Mouse (Mus musculus): ENCODE measurements at regions not wholly inside any gene's neighbourhood (a gene's known extent, or its start where the extent isn't known, plus 50 kb on each side); places are given as distances from the start of the nearest gene placed in this dataset.
A peak's percentile ranks its signal among the peaks of the same experiment; 100 is the strongest.
"Not testable (repeated sequence)": the region's sequence is repeated elsewhere in the genome, so short reads cannot be mapped to it uniquely, and the experiment has no call there.

DNA sequence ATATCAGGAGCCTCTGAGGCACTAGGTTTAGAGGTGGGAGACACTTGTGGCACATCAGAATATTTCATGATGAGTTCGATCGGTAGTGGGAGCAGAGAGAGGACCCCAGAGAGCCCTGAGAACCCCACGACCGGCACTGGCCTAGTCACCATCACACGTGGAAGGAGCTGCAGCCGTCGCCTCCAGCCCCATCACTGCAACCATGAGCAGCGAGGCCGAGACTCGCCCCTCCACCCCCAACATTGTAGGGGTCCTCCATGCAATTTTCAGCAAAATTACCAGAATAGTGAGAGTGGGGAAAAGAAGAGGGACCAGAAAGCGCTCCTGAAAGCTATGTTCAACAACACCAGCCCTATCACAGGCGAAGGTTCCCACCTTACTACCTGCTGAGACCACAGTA, 297.0 kb downstream of the Edem1 start:
- no peak for DNase-seq (ENCODE audit: low read depth)

DNA sequence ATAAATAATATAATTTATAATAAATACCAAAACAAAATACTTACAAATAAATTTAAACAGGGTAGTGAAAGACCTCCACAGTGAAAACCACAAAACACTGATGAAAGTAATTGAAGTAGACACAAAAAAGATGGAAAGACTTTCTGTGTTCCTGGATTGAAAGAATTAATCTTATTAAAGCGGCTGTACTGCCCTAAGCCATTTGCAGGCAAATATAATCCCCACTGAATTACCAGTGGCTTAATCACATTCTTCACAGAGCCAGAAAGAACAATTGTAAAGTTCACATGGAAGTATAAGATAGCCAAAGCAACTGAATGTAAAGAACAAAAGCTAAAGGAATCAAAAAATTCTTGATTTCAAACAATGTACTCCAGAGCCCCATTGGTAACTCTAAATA, 298.8 kb downstream of the Edem1 start:
- no peak for DNase-seq (ENCODE audit: low read depth)

DNA sequence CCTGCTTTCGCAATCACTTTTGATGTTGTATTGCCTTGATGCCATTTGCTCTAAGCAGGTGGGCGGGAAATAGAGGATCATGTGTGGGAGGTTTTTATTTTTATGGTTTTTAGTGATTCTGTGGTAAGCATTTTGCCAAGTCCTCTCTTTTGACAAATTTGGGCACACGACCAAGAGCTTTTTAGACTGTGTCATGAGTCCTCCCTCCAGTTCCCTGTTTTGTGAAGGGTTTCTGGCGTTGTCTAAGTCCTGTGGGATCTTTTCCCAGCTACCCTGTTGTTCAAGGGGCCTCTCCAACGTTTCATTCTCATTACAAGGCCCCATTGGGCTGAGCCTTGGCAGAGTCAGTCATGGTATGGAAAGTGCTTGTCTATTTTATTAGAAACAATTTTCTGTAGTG, 317.7 kb downstream of the Edem1 start:
- peak; percentile 39 for DNase-seq (ENCODE audit: low read depth)

DNA sequence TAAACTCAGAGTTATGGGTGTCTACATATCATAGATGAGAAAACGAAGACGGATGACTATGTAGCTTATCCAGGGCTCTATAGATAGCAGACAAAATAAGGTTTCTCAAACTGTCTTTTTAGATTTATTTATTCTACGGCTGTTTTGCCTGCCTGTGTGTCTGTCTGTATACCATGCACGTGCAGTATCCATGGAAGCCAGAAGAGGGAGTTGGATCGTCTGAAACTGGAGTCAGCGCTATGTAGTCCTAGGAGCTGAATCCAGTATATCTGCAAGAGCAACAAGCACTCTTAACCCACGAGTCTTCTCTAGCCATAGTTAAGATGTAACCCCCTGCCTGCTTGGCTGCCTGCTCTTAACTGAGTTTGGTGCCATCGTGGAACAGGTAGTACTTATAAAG, 320.6 kb downstream of the Edem1 start:
- peak; percentile 41 for DNase-seq (ENCODE audit: low read depth)

DNA sequence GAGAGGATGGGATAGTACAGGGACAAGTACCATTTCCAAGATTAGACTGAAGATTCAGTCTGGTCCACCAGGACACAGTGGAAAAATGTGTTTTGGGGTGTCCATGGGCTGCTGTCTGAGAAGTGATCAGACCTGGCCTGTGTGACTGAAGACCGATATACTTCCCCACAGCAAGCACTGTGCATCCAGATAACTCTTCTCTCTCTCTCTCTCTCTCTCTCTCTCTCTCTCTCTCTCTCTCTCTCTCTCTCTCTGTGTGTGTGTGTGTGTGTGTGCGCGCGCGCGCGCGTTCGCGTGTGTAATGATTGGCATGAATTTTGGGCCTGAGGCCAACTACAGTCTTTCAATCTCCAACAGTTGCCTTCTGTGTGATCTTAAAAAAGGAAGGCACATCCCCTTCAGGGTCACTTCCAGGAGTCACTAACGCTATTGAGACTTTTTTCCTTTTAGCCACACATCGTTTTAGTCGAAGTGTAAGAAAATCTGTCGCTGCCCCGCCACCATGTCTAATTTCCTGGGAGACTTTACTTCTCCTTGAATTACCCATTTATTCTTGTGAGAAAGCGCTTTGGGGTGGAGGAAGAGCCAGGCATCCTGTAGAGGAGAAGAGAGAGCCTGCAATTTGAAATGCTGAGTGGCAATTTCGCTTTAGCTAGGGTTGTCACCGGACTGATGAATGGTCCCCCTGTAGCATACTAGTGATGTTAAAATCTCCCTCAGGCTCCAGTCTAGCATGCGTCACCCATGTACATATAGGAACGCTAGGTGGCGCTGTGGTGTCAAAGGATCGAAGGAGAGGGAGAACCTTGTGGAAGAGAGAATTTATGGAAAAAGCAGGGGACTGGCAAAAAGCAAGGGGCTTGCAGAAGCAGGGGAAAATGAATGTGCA, 321.8 kb downstream of the Edem1 start:
- DNase-seq (ENCODE audit: low read depth) = peak; percentile 96

DNA sequence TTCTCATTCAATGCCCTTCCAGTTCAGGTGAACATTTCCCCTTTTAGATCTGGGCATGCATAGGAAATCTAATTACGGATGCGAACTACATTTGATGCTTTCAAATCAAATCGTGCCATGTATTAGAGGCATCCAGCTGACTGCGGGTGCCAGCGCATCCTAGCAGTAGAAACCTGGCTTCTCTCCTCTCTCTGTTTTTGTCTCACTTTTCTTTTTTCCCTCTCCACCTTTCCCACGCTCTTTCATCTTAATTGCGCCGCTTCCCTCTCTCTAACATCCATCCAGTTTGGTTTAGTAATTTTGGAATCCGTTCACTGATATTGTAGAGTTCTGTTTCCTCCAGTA, 322.4 kb downstream of the Edem1 start:
- no peak for DNase-seq (ENCODE audit: low read depth)

DNA sequence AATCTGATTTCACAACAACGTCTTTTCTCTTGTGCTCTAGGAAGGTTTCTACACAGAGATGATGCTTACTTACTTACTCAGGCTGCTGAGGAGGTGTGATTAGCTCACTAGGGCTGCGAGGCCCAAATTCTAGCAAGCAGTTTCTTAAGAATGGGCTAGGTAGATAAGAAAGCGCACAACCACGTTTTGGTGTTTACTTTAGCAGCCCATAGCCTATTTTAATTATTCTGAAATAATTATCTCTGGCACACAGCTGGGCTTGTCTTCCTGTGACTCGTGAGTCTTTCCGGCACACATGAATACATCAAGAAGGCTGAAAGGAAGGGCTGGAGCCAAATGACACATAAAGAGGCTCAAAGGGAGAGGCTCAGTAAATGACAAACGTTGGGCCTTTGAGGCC, 325.2 kb downstream of the Edem1 start:
- no peak for DNase-seq (ENCODE audit: low read depth)

DNA sequence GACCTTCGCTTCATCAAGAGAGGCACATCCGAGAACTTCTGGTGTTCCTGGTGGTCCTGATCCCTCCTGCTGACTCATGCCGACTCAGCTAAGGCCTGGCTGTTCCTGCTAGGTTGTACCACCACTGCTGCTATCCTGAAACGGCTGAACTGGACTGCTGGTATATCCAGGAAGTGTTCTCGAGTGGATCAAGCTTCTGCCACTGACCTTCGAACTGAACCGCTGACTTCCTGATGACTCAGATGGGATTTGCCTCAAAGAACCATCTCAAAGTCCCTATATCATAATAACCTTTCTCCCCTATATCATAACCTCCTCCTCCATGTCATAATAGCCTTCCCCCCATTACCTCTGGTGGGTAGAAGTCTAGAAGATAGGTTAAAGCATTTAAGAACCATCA, 331.1 kb downstream of the Edem1 start:
- no peak for DNase-seq (ENCODE audit: low read depth)

DNA sequence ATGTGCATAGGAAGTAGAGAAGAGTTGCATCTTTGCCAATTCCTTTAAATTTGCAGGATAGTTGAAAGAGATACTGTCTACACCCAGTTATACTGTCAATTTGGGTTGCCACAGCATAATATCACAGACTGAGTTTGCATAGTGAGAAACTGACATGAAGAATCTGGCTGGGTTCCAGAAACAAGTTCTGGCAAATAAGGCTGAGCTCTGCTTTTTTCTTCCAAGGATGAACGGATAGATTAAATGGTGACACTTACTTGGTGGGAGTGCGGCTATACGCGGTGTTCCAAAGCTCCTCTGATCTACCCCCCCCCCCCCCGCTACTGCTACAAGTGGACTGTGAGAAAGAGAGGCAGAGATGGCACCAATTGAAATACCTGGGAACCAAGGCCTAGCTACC, 339.0 kb downstream of the Edem1 start:
- DNase-seq (ENCODE audit: low read depth) = no peak

DNA sequence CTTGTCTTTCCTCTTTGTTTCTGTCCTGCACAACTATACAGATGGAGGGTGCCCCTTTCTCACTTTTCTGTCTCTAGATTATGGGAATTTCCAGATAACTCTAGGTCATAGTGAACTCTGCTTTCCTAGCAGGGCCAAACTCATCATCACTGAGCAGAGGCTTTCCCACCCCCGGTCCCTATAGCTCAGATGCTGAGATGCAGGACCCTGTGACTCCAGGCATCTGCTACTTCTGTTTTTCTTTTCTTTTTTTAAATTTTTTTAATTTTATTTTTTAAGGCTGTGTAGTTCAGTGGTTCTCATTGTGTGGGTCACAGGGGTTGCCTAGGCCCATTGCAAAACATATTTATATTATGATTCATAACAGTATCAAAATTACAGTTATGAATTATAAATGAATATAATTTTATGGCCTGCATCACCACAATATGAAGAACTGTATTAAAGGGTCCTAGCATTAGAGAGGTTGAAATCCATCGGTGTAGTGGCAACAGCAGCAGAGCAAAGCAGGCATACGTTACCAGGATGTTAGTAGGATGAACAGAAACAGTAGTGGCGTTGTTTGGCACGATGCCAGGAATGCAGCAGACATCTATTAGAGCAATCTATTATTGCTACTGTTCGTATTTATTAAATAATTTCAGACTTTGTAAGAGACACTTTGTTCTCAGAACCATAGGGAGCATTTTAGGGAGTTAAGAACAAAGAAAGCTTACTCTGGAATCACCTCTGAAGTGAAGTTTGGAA, 343.8 kb downstream of the Edem1 start:
- peak; percentile 40 for DNase-seq (ENCODE audit: low read depth)

DNA sequence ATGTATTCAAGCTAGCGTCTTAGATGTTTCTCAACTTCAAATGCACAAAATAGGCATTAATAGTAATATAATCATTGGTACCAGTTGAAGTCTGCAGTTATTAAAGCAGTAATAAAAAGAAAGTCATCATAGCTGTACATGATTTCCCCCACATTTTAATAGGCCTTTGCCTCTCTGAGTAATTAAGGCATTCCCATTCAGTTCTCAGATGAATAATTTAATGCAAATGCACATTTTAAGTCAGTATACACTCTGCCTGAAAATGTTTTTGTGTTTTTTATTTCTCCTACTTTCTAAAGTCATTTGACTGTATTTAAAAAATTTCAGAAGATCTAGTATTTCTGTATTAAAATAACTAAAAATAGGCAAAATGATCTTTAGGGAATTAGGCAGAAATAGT, 344.6 kb downstream of the Edem1 start:
- no peak for DNase-seq (ENCODE audit: low read depth)

DNA sequence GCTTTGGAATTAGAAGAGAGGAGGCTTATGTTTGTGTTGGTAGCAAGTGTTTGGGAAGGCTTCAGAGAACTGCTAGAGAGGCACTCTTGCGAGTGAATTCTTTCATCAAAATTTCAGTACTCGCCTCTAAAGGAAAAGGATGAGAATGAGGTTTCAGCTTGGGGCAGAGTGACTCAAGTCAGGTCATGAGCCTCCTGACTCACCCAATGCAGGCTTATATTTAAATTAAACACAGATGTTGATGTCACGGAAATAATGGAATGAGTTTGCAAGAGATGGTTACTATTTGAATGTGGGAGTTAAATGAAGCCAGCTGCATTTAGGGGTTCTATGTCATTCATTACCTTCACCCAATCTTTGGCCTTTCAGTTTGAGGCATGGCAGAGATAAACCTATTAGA, 348.4 kb downstream of the Edem1 start:
- peak; percentile 91 for DNase-seq (ENCODE audit: low read depth)

DNA sequence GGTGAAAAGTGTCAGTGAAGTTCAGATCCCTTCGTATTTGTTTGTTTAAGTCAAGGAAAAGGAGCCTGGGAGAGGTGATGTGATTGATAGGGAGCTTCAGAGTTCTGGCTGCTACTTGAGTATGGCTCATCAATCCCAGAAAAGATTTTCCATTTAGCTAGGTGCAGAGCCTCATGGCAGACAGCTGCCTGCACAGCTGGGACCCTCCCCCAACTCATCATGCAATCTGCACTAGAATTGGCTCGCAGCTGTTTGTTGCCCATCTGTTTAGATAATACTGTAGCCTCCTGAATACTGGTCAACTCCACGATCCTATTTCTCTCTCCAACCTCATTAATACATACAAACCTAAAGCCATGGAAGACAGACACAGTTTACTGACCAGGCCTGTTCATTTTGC, 354.4 kb downstream of the Edem1 start:
- no peak for DNase-seq (ENCODE audit: low read depth)

DNA sequence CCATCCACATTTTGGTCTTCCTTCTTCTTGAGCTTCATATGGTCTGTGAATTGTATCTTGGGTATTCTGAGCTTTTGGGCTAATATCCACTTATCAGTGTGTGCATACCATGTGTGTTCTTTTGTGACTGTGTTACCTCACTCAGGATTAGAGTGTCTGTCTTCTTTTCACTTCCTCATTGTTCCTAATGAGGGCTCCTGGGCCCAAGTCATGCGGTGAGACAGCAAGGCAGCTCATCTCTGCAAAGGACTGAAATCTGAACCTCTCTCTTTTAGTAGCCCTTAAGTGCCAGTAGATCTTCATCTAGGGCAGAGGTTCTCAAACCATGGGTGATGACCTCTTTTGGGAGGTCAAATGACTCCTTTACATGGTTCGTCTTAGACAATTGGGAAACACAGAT, 364.6 kb downstream of the Edem1 start:
- DNase-seq (ENCODE audit: low read depth) = not testable (repeated sequence)

DNA sequence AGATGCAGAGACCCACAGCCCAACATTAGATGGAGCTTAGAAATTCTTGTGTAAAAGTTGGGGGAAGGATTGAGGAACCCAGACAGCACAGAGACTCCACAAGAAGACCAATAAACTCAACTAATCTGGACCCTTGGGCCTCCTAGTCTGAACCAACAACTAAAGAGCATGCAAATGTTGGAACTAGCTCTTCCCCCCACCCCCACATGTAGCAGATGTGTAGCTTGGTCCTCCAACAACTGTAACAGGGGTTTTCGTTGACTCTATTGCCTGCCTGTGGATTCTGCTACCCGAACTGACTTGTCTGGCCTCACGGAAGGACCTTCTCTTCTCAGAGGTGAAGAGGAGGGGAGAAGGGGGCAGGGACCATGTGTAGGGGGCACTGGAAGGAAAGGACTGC, 365.2 kb downstream of the Edem1 start:
- DNase-seq (ENCODE audit: low read depth) = no peak

DNA sequence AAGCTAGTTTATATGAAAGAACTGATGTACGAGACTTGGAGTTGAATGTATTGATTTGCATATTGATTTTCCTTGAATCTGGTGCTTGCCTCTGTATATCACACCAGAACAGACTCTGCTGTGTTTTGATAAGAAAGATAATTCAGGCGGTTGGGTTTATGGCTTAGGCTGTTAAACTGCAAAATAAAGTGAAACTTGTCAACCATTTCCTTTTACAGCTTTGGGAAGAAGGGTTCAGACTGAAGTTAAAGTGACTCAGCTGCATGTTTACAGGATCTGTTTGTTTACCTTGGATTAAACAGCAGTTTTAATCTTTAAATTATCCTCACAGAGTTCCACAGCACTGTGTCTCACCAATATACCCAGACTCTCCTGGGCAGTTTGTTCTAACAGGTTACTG, 381.3 kb downstream of the Edem1 start:
- DNase-seq (ENCODE audit: low read depth) = peak; percentile 9

DNA sequence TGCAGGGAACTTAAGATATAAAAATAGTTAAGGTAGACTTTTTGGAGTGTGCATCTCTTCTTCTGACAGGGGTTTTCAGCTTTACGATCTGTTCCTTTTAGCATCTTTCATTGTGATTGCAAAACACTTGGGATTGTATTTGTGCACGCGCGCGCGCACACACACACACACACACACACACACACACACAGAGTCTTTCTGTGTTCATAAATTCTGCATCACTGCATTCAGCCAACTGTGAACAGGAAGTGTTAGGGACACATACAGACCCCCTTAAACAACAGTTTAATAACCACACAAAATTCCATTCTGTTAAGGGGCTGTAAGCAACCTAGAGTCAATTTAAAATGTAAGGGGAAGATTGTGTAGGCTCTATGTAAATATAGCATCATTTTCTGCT, 401.9 kb downstream of the Edem1 start:
- no peak for DNase-seq (ENCODE audit: low read depth)

DNA sequence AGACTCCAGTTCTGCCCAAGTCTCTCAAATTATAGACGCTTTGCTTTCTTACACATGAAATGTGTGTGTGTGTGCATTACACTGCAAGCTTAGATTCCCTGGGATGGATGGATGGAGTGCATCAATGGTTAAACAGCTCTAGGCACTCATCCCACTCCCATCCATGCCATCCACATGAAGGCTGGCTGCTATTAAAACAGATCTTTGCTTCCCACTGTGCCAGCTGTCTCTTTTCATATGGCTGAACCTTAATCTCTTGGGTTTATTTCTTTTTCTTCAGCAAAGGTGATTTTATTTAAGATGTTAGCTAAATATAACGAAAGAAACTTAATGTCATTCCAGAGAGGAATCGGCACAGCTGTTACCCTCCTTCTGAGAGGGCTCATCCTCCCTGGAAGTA, 405.0 kb downstream of the Edem1 start:
- no peak for DNase-seq (ENCODE audit: low read depth)

DNA sequence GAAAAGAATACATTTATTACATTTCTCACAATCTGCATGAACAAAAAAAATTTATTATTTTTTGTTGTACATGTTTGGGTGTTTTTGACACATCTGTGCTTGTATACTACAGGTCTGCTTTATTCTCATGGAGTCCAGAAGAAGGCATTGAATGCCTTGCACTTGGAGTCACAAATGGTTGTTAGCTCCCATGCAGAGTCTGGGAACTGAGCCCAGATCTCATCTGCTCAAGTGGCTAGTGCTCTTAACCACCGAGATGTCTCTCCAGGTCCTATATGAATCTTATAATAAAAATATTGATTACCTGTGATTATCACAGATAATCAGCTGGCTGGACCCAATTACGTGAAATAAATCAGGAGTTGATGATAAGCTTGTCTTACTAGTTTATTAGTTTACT, 417.2 kb downstream of the Edem1 start:
- no peak for DNase-seq (ENCODE audit: low read depth)

DNA sequence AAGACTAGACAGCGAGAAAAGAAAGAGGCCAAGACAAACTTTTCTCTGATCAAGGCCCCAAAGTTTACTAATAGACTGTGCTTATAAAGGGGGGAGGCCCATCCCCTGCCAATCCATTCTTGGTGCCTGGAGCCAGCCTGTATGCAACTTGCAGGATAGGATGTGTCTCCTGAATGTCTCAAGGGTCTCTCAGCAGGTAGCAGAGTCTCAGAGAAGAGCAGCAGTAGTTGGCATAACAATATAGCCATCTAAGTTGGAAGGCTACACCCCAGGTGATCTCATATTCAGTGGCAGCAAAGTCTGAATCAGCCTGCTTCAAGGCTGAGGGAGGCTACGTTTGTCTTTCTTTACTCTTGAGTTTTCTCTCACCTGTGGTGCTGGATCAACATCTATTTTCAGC, 418.1 kb downstream of the Edem1 start:
- DNase-seq (ENCODE audit: low read depth) = not testable (repeated sequence)

All from NIH3T3 (cell line).